In the genomic region with DNA sequence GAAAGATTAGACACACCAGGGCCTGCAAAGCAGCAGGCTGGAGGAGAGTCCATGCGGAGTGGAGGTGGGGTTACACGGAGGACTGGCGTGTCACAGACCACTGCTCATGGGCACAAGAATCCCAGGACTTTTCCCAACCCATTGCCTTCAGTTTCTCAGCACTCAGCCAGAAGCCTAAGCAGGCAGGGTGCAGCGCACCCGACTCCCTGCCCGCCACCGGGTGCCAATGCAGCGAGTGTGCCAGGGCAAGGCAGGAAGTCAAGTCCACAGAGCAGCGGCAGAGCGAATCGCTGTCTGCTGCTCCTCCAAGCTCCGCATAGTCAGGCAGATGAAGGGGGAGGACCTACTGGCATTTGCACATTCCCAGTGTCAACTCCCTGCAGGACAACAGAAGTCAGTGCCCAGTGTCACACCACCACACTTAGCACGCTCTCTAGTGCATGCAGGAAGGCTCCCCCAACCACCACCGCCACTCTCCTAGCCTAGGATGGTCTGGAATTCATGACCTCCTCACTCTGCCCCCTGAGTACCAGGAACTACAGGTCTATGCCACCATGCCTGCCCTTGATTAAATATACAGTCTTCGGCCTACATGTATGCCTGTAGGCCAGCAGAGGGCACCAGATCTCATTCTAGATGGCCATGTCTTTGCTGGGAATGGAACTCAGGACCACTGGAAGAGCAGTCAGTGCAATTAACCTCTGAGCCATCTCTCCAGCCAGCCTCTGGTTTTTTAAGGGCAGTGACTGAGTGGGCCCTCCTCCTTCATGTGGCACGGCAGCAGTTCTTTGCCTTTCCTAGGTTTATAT, we compare ENCODE assay signal across 7 mouse cellular contexts. TPM values are rescaled to one million over a fixed set of nuclear protein-coding genes. Genes with fewer than 3 reads are reported as not detected.
DNase-seq lines count a peak whose midpoint lies in the region; ATAC-seq and TF ChIP-seq lines count a peak whose summit lies in the region.

No protein-coding gene starts in this region.

- H3K4me1 ChIP-seq in lung, adult 2 months (ENCODE audit: control insufficient read depth, insufficient read depth, low read length): no peaks in the 10 kb centered on the region; the same call in 1 of the 2 replicates

- H3K4me3 ChIP-seq in lung, adult 2 months (replicated peaks; ENCODE audit: extremely low read depth, low read depth, low read length): no peak overlapping the region

- 49% methylated on average over 16 of the region's 16 CpGs for WGBS in lung, adult 2 months

- DNase-seq in ovary, postnatal 14 days (ENCODE audit: low spot score): peak; percentile 31
- DNase-seq in ovary, postnatal 36 days (ENCODE audit: low spot score): no peak
- peak; percentile 85 for DNase-seq in NIH3T3 (ENCODE audit: low read depth)
- peak; percentile 41 to 52 for DNase-seq in cerebellum, postnatal 36 days
- DNase-seq in lung, adult 2 months: peak; percentile 27
- peak; percentile 44 for DNase-seq in skeletal muscle tissue, adult 2 months (ENCODE audit: low read depth, low spot score)

- no peak for TF ChIP-seq POLR2A in lung, adult 2 months (IDR thresholded peaks at IDR 0.05; ENCODE audit: borderline replicate concordance, extremely low read depth, low read depth, low read length)

- peak; percentile 52 for TF ChIP-seq CTCF in lung, adult 2 months (IDR thresholded peaks at IDR 0.05; ENCODE audit: insufficient read depth, low read length)

- peak; percentile 71 to 84; a peak in 3 of 4 replicates for ATAC-seq in hematopoietic stem cell, adult 5-6 weeks (replicated peaks in 1 of 2; ENCODE audit: insufficient read depth in 1 of 2, low FRiP score in 2 of 2, low TSS enrichment in 1 of 2, low read depth in 1 of 2, poor library complexity in 2 of 2, severe bottlenecking in 2 of 2)

RNA-seq across cellular contexts. Expression of gene Card14, which starts 2.5 kb away (rescaled TPM):
- total RNA-seq in hematopoietic stem cell, adult 5-6 weeks (2017): not detected in 2 replicates
- polyA plus RNA-seq in lung, adult 2 months (2012; rRNA removed): 0.07 and 0.84 TPM in 2 replicates

RNA-seq across cellular contexts. Expression of gene Eif4a3, which starts 5.2 kb away (rescaled TPM):
- 163 and 189 TPM in 2 replicates for total RNA-seq in hematopoietic stem cell, adult 5-6 weeks (2017)
- 79.7 and 87.9 TPM in 2 replicates for polyA plus RNA-seq in lung, adult 2 months (2012; rRNA removed)

RNA-seq across cellular contexts. Expression of gene Gaa, which starts 37.4 kb away (rescaled TPM):
- total RNA-seq in hematopoietic stem cell, adult 5-6 weeks (2017): 24.5 and 39.6 TPM in 2 replicates
- 188 and 192 TPM in 2 replicates for polyA plus RNA-seq in lung, adult 2 months (2012; rRNA removed)

RNA-seq across cellular contexts. Expression of gene Sgsh, which starts 50.2 kb away (rescaled TPM):
- total RNA-seq in hematopoietic stem cell, adult 5-6 weeks (2017): 17.1 and 21.2 TPM in 2 replicates
- polyA plus RNA-seq in lung, adult 2 months (2012; rRNA removed): 63.2 and 66.5 TPM in 2 replicates

RNA-seq across cellular contexts. Expression of gene Slc26a11, which starts 50.2 kb away (rescaled TPM):
- 7.7 and 7.9 TPM in 2 replicates for total RNA-seq in hematopoietic stem cell, adult 5-6 weeks (2017)
- 25.7 and 28.0 TPM in 2 replicates for polyA plus RNA-seq in lung, adult 2 months (2012; rRNA removed)
